Mouse (Mus musculus) myocyte (in vitro differentiated cells): ENCODE results near the gene Dcaf7.

Experiments used
- CEBPB ChIP-seq: IDR thresholded peaks from 2 replicates; pipeline ENCODE4 v1.6.1; 2011; ENCODE audit warnings: mild to moderate bottlenecking, moderate library complexity; ENCODE audit not compliant: poor library complexity, insufficient read depth, severe bottlenecking
- E2F4 ChIP-seq: IDR thresholded peaks from one replicate; pipeline ENCODE4 v1.6.1; 2011; ENCODE audit warnings: mild to moderate bottlenecking, control low read depth, moderate library complexity; ENCODE audit not compliant: insufficient read depth
- MAX ChIP-seq: IDR thresholded peaks from one replicate; pipeline ENCODE4 v1.6.1; 2011; ENCODE audit warnings: low read depth, mild to moderate bottlenecking, control low read depth
- POLR2A ChIP-seq: IDR thresholded peaks from one replicate; pipeline ENCODE4 v1.6.1; 2011; ENCODE audit warnings: low read depth, mild to moderate bottlenecking, control low read depth, moderate library complexity; ENCODE audit not compliant: insufficient read length
- TCF12 ChIP-seq: IDR thresholded peaks from one replicate; pipeline ENCODE4 v1.6.1; 2011; ENCODE audit warnings: mild to moderate bottlenecking, control low read depth; ENCODE audit not compliant: poor library complexity, insufficient read depth, severe bottlenecking
- TCF3 ChIP-seq: IDR thresholded peaks from one replicate; pipeline ENCODE4 v1.6.1; 2011; ENCODE audit warnings: low read depth, control low read depth; ENCODE audit not compliant: insufficient read length
- USF1 ChIP-seq: IDR thresholded peaks from one replicate; pipeline ENCODE4 v1.6.1; 2011; ENCODE audit warnings: low read depth, mild to moderate bottlenecking, control low read depth, moderate library complexity

- TF ChIP-seq TCF12 (no peak), USF1 (no peak), POLR2A (no peak), MAX (no peak), CEBPB (no peak), TCF3 (no peak), E2F4 (no peak)
These were observed 24.6 kb downstream of the Dcaf7 start for GRCm38 (mm10) chr11:106061311-106061710.
